Mouse (Mus musculus) CH12.LX (cell line): ENCODE measurements around the gene Tm9sf2. TPM values are rescaled to one million over a fixed set of nuclear protein-coding genes. Genes with fewer than 3 reads are reported as not detected.

Experiments
- DNase-seq: peaks from one replicate; pipeline ENCODE4 v3.0.0-alpha.2; 2013; ENCODE audit errors: extremely low read depth
- H3K27ac ChIP-seq: 2 replicates; pipeline ENCODE4 v1.5.1; 2012; ENCODE audit warnings: low read depth, mild to moderate bottlenecking, control low read depth, moderate library complexity; ENCODE audit not compliant: insufficient read depth
- H3K27me3 ChIP-seq: replicated peaks from 2 replicates; pipeline ENCODE3; 2012; ENCODE audit warnings: inconsistent platforms
- H3K36me3 ChIP-seq, 2 experiments: replicated peaks in 1 of 2; 2 replicates each; pipeline versions ENCODE3 to v1.6.1; 2012; ENCODE audit warnings: inconsistent platforms in 1 of 2, low read length in 1 of 2, mild to moderate bottlenecking in 1 of 2, mixed read lengths in 1 of 2, moderate library complexity in 1 of 2; ENCODE audit not compliant: control insufficient read depth in 1 of 2, insufficient read depth in 1 of 2
- H3K4me1 ChIP-seq, 2 experiments: 2 replicates each; pipeline ENCODE4 v1.6.1; 2012; ENCODE audit warnings: inconsistent platforms in 1 of 2, moderate library complexity in 1 of 2; ENCODE audit not compliant: insufficient read depth in 2 of 2, control insufficient read depth in 1 of 2
- H3K4me2 ChIP-seq: 2 replicates; pipeline ENCODE4 v1.6.1; 2012; ENCODE audit warnings: low read depth, mild to moderate bottlenecking, control low read depth; ENCODE audit not compliant: poor library complexity, insufficient read depth, severe bottlenecking
- H3K4me3 ChIP-seq, 3 experiments: fragments of 150-350 bp in 1 of 3; sonication (generic) in 1 of 3; replicated peaks in 1 of 3; 2 replicates each; pipeline versions ENCODE3 to v1.5.1; 2011 to 2012; ENCODE audit warnings: low read depth in 2 of 3, low read length in 2 of 3, mild to moderate bottlenecking in 2 of 3, moderate library complexity in 2 of 3, control low read depth in 1 of 3, improper control_type of control experiment in 1 of 3, inconsistent platforms in 1 of 3, mixed read lengths in 1 of 3; ENCODE audit not compliant: poor library complexity in 1 of 3
- H3K79me2 ChIP-seq: replicated peaks from 2 replicates; pipeline ENCODE4 v1.6.1; 2012; ENCODE audit warnings: mild to moderate bottlenecking, moderate library complexity; ENCODE audit not compliant: control insufficient read depth, poor library complexity, insufficient read depth, severe bottlenecking; ENCODE audit errors: extremely low read depth
- H3K9ac ChIP-seq: 2 replicates; pipeline ENCODE4 v1.6.1; 2012; ENCODE audit warnings: low read depth, mild to moderate bottlenecking, control low read depth, moderate library complexity; ENCODE audit not compliant: insufficient read depth
- H3K9me3 ChIP-seq: replicated peaks from 2 replicates; pipeline ENCODE3; 2012; ENCODE audit warnings: low read length, inconsistent platforms, mixed read lengths
- BHLHE40 ChIP-seq: IDR thresholded peaks from 2 replicates; pipeline ENCODE4 v1.6.1; 2011; ENCODE audit warnings: mild to moderate bottlenecking, low read depth, low read length, improper control_type of control experiment
- CHD1 ChIP-seq: IDR thresholded peaks from 2 replicates; pipeline ENCODE4 v1.6.1; 2012; ENCODE audit warnings: low read depth, low read length, improper control_type of control experiment, inconsistent platforms
- CHD2 ChIP-seq: IDR thresholded peaks from 2 replicates; pipeline ENCODE4 v1.6.1; 2011; ENCODE audit warnings: low read length, improper control_type of control experiment
- CTCF ChIP-seq, 2 experiments: IDR thresholded peaks in 1 of 2; conservative IDR thresholded peaks in 1 of 2; 2 replicates each; pipeline ENCODE4 v1.5.1; 2011 to 2012; ENCODE audit warnings: low read depth in 2 of 2, low read length in 2 of 2, improper control_type of control experiment in 1 of 2, inconsistent platforms in 1 of 2, mild to moderate bottlenecking in 1 of 2, moderate library complexity in 1 of 2
- E2F4 ChIP-seq: IDR thresholded peaks from 2 replicates; pipeline ENCODE4 v1.6.1; 2011; ENCODE audit warnings: low read depth, low read length, improper control_type of control experiment; ENCODE audit not compliant: insufficient replicate concordance
- EP300 ChIP-seq: IDR thresholded peaks from 2 replicates; pipeline ENCODE4 v1.6.1; 2011; ENCODE audit warnings: low read length, improper control_type of control experiment
- ETS1 ChIP-seq: conservative IDR thresholded peaks from 2 replicates; pipeline ENCODE4 v1.6.1; 2012; ENCODE audit warnings: low read depth, mild to moderate bottlenecking, inconsistent platforms, low read length, improper control_type of control experiment, moderate library complexity
- GABPA ChIP-seq: IDR thresholded peaks from 2 replicates; pipeline ENCODE4 v1.6.1; 2012; ENCODE audit warnings: low read depth, low read length, improper control_type of control experiment, inconsistent platforms; ENCODE audit not compliant: insufficient replicate concordance
- IRF4 ChIP-seq: IDR thresholded peaks from 2 replicates; pipeline ENCODE4 v1.6.1; 2014; ENCODE audit warnings: low read depth, mild to moderate bottlenecking, inconsistent platforms, low read length, improper control_type of control experiment
- JUN ChIP-seq: IDR thresholded peaks from 2 replicates; pipeline ENCODE4 v1.6.1; 2011; ENCODE audit warnings: low read depth, mild to moderate bottlenecking, low read length, improper control_type of control experiment, moderate library complexity; ENCODE audit not compliant: insufficient read depth
- JUND ChIP-seq: conservative IDR thresholded peaks from 2 replicates; pipeline ENCODE4 v1.6.1; 2011; ENCODE audit warnings: low read depth, low read length, improper control_type of control experiment
- MEF2A ChIP-seq: IDR thresholded peaks from 2 replicates; pipeline ENCODE4 v1.6.1; 2014; ENCODE audit warnings: low read depth, mild to moderate bottlenecking, inconsistent platforms, low read length, improper control_type of control experiment, borderline replicate concordance
- MXI1 ChIP-seq: IDR thresholded peaks from 2 replicates; pipeline ENCODE4 v1.6.1; 2011; ENCODE audit warnings: mild to moderate bottlenecking, low read depth, low read length, improper control_type of control experiment
- MYC ChIP-seq: IDR thresholded peaks from 2 replicates; pipeline ENCODE4 v1.6.1; 2011; ENCODE audit warnings: low read depth, mild to moderate bottlenecking, improper control_type of control experiment, low read length
- NRF1 ChIP-seq: IDR thresholded peaks from 2 replicates; pipeline ENCODE4 v1.6.1; 2014; ENCODE audit warnings: low read depth, mild to moderate bottlenecking, inconsistent platforms, low read length, improper control_type of control experiment, moderate library complexity
- POLR2A ChIP-seq: IDR thresholded peaks from 2 replicates; pipeline ENCODE4 v1.6.1; 2011; ENCODE audit warnings: low read depth, mild to moderate bottlenecking, improper control_type of control experiment, low read length
- RAD21 ChIP-seq: IDR thresholded peaks from 2 replicates; pipeline ENCODE4 v1.6.1; 2011; ENCODE audit warnings: low read depth, mild to moderate bottlenecking, low read length, improper control_type of control experiment, moderate library complexity
- SIN3A ChIP-seq: IDR thresholded peaks from 2 replicates; pipeline ENCODE4 v1.6.1; 2012; ENCODE audit warnings: low read length, improper control_type of control experiment, inconsistent platforms
- SMC3 ChIP-seq: IDR thresholded peaks from 2 replicates; pipeline ENCODE4 v1.6.1; 2011; ENCODE audit warnings: low read depth, low read length, improper control_type of control experiment
- TCF12 ChIP-seq: IDR thresholded peaks from 2 replicates; pipeline ENCODE4 v1.6.1; 2014; ENCODE audit warnings: low read depth, mild to moderate bottlenecking, inconsistent platforms, low read length, improper control_type of control experiment
- UBTF ChIP-seq: IDR thresholded peaks from 2 replicates; pipeline ENCODE4 v1.6.1; 2012; ENCODE audit warnings: low read depth, mild to moderate bottlenecking, inconsistent platforms, low read length, improper control_type of control experiment, moderate library complexity
- USF1 ChIP-seq: IDR thresholded peaks from 2 replicates; pipeline ENCODE4 v1.6.1; 2014; ENCODE audit warnings: low read depth, mild to moderate bottlenecking, inconsistent platforms, low read length, improper control_type of control experiment
- ZC3H11A ChIP-seq: IDR thresholded peaks from 2 replicates; pipeline ENCODE4 v1.6.1; 2012; ENCODE audit warnings: low read depth, mild to moderate bottlenecking, inconsistent platforms, low read length, improper control_type of control experiment
- dilution Hi-C: fragments of 300-500 bp; cut with MboI; formaldehyde crosslinking; loops from 2 replicates; pipeline ENCODE4 v1.14.3; 2020; ENCODE audit warnings: low sequenced_read_pairs; ENCODE audit not compliant: extremely low pct_unique_long_range_greater_than_20kb, extremely low pct_ligation_motif_present
- in situ Hi-C: fragments of 300-500 bp; cut with MboI; formaldehyde crosslinking; loops from 3 replicates; pipeline ENCODE4 v1.14.3; 2019; ENCODE audit warnings: low sequenced_read_pairs, low pct_ligation_motif_present, low pct_unique_long_range_greater_than_20kb, mixed read lengths
- polyA plus RNA-seq: library from polyadenylated mRNA; unstranded; fragments of >175 nt; gene quantifications from 2 replicates; pipeline ENCODE4 v1.2.1, GENCODE M21; 2012; ENCODE audit warnings: low read depth; ENCODE audit not compliant: insufficient read length
- total RNA-seq, 2 experiments: library from RNA; depleted of rRNA; stranded (reverse); fragments of 300-350 nt in 1 of 2; fragments of >200 nt in 1 of 2; gene quantifications; 2 replicates each; pipeline ENCODE4 v1.2.3; 2012 to 2014

The Tm9sf2 gene
- total and polyA plus RNA-seq, 3 experiments = 49.2 to 108 (median 85.5) TPM

DNA sequence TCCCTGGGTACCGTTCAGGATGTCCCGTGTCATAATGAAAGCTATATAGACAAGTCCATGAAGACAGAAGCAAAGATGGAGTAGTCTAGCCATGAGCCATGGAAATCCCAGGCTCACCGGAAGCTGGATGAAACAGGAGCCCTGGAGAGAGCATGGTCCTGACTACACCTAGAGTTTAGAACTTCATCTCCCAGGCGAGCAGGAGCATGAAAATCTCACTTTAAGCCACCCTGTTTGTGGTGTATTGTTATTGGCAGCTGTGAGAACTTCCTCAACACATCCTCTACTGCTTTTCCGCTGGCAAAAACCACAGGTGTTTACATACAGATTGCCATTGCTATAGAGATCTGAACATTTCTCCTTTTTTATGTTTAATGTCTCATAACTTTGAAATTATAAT lies 43.2 kb upstream of the Tm9sf2 start:
- Histone ChIP-seq H3K9ac (no peak overlapping the region), H3K9me3 (peaks cover 4% of the 10 kb centered on the region), H3K27me3 (no peaks in the 10 kb centered on the region), H3K79me2 (no peaks in the 10 kb centered on the region), H3K27ac (no peak overlapping the region), H3K36me3 (no peaks in the 10 kb centered on the region), H3K4me3 (no peak overlapping the region), H3K4me2 (no peak overlapping the region), H3K4me1 (peaks cover 46 to 97% of the 10 kb centered on the region in 2 experiments)
- no peak for DNase-seq
- dilution Hi-C loops (no loop called here), in situ Hi-C loops (loop anchor here (5.0 to 10.0 kb wide), 3 partner anchors 111 to 196 kb away; no protein-coding TSS in a partner anchor)
- TF ChIP-seq BHLHE40 = no peak
- TF ChIP-seq NRF1 = no peak
- no peak for TF ChIP-seq E2F4
- no peak for TF ChIP-seq CHD1
- no peak for TF ChIP-seq JUND
- no peak for TF ChIP-seq JUN
- no peak for TF ChIP-seq GABPA
- no peak for TF ChIP-seq CHD2
- no peak for TF ChIP-seq ETS1
- no peak for TF ChIP-seq TCF12
- no peak for TF ChIP-seq UBTF
- TF ChIP-seq RAD21 = no peak

DNA sequence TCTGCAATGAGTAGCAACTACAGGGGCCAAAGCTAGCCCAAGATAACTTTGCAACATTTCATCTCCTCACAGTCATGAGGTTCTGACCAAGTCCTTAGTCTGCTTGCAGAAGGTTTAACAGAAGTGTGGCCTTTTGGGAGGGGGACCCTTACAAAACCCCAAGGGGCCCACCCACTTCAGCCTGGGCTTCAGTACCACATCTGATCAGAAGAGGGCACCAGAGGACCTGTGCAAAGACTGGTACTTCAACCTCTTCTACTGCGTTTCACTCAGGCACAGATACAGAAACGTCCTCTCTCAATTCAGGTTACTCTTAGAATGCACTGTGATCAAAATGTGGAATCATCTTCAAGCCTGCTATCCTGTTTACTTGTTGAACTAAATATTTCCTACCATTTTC lies 42.3 kb upstream of the Tm9sf2 start:
- no peak overlapping the region for H3K27ac ChIP-seq
- H3K27me3 ChIP-seq = no peaks in the 10 kb centered on the region
- no peaks in the 10 kb centered on the region for H3K36me3 ChIP-seq
- in situ Hi-C loops = loop anchor here (5.0 to 10.0 kb wide), 3 partner anchors 110 to 197 kb away; no protein-coding TSS in a partner anchor
- TF ChIP-seq ZC3H11A = peak; percentile 72
- 0 out of 2 replicates have a peak, but pooled peaks have one; percentile 43 for TF ChIP-seq E2F4
- TF ChIP-seq CTCF (conservative IDR thresholded peaks at IDR 0.05 in 1 of 2, IDR thresholded peaks at IDR 0.05 in 1 of 2; ENCODE audit: low read depth in 2 of 2, low read length in 2 of 2) = peak; percentile 91 to 99
- TF ChIP-seq POLR2A = no peak
- TF ChIP-seq USF1 = no peak
- TF ChIP-seq MXI1 = 0 out of 2 replicates have a peak, but pooled peaks have one; percentile 21
- 0 out of 2 replicates have a peak, but pooled peaks have one; percentile 17 for TF ChIP-seq SIN3A
- no peak for TF ChIP-seq UBTF
- peak; percentile 87 for TF ChIP-seq SMC3
- TF ChIP-seq MEF2A = no peak
- 0 out of 2 replicates have a peak, but pooled peaks have one; percentile 34 for TF ChIP-seq MYC
- no peak for TF ChIP-seq EP300
- peak; percentile 95 for TF ChIP-seq RAD21
- peak; percentile 51; the same call in 1 of the 2 replicates for TF ChIP-seq IRF4
- no peak overlapping the region for H3K4me2 ChIP-seq
- DNase-seq = peak; percentile 70
- dilution Hi-C loops = no loop called here
- no peaks in the 10 kb centered on the region for H3K79me2 ChIP-seq
- H3K4me3 ChIP-seq = no peak overlapping the region
- H3K9ac ChIP-seq = no peak overlapping the region
- peaks cover 41 to 97% of the 10 kb centered on the region in 2 experiments for H3K4me1 ChIP-seq
- H3K9me3 ChIP-seq = peaks cover 4% of the 10 kb centered on the region
